Mouse (Mus musculus) heart, postnatal 0 days (tissue): ENCODE measurements around the gene Anks1b.

ENCODE experiments used
- CTCF ChIP-seq: IDR thresholded peaks from 2 replicates; pipeline ENCODE4 v1.5.1; 2016; ENCODE audit warnings: antibody characterized with exemption, control low read depth, low read depth
- EP300 ChIP-seq: IDR thresholded peaks from 2 replicates; pipeline ENCODE4 v1.6.1; 2016; ENCODE audit warnings: antibody characterized with exemption, low read depth

DNA sequence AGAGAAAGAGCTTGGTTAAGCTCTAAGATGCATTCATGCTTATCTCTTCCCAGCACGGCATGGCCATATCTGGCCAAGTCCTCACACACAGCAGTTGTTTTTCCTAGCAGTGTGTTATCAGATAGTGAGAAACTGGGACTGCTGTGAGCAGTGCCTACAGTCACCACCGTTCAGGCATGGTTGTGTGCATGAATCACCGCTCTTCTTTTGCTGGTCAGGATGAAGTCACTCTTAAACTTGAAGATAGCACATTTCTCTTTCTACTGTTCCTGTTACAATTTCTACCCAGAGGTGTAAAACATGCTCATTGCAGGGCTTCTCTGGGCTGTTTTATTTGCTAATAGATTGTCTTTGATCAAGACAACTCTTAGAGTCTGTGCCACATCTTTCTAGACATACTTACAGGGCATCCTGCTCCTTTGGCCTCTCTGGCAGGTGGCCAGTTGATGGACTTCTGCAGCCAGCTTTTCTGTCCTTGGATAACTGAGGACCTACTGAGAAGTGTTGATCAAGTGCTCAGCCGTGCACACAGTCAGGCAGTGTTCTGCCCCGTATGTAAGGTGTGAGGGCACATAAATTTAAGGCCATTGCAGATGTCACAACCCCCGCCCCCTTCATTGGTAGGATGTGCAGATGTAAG, 296.8 kb downstream of the Anks1b start:
- no peak for TF ChIP-seq CTCF
- TF ChIP-seq EP300: no peak
